In genomic region chr3:115675546-115676535, GRCm38 (mm10) we compare ENCODE assay signal across 23 mouse cellular contexts. TPM values are rescaled to one million over a fixed set of nuclear protein-coding genes. Genes with fewer than 3 reads are reported as not detected.
DNase-seq lines count a peak whose midpoint lies in the region; ATAC-seq and TF ChIP-seq lines count a peak whose summit lies in the region.
"Had no signal": no experiment of that assay in that cellular context is flagged by ENCODE, and none has a peak within 500 bp of the region (broad histone marks: within the 10 kb centered on the region; RNA-seq: fewer than 3 reads in every experiment).

No protein-coding gene starts in this region.

- peak; percentile 30 for DNase-seq in CH12.LX (ENCODE audit: extremely low read depth)
- DNase-seq in induced T-regulatory cell, adult 2 months (ENCODE audit: low read depth) = peak; percentile 81
- peak; percentile 44 for DNase-seq in telencephalon, adult 2 months (ENCODE audit: low read depth, low spot score)
- DNase-seq in liver = no peak
- DNase-seq in layer of hippocampus, adult 11-12 months (ENCODE audit: low spot score) = no peak
- DNase-seq: adrenal gland, adult 2 months; cerebellum, postnatal 10 days; heart, postnatal 14 days; kidney, adult 9 months; kidney, postnatal 4 days; layer of hippocampus, postnatal 36 days; lung, postnatal 10 days; spleen, adult 18-20 months; thymus, adult 2 months had no signal

- H3K9me3 ChIP-seq in midbrain, embryonic 15.5 days = no peaks in the 10 kb centered on the region
- H3K9me3 ChIP-seq in midbrain, embryonic 13.5 days = no peaks in the 10 kb centered on the region
- no peaks in the 10 kb centered on the region for H3K9me3 ChIP-seq in CH12.LX (replicated peaks; ENCODE audit: low read length)
- H3K9me3 ChIP-seq: embryonic facial prominence, embryonic 12.5 days; forebrain, embryonic 15.5 days; heart, embryonic 12.5 days; hindbrain, embryonic 13.5 days; intestine, embryonic 15.5 days; limb, embryonic 15.5 days had no signal

- in situ Hi-C loops in CH12.LX (cut with MboI; ENCODE audit: low pct_ligation_motif_present, low pct_unique_long_range_greater_than_20kb, low sequenced_read_pairs) = no loop called here

- no peak overlapping the region for H3K27ac ChIP-seq in midbrain, embryonic 15.5 days
- H3K27ac ChIP-seq in midbrain, embryonic 13.5 days = no peak overlapping the region
- no peak overlapping the region for H3K27ac ChIP-seq in CH12.LX (ENCODE audit: insufficient read depth, low read depth)
- H3K27ac ChIP-seq: embryonic facial prominence, embryonic 12.5 days; forebrain, embryonic 15.5 days; hindbrain, embryonic 13.5 days; intestine, embryonic 15.5 days; limb, embryonic 15.5 days had no signal

- TF ChIP-seq POLR2A in CH12.LX (IDR thresholded peaks at IDR 0.05; ENCODE audit: low read depth, low read length) = no peak

- no peak overlapping the region for H3K4me2 ChIP-seq in midbrain, embryonic 15.5 days
- H3K4me2 ChIP-seq in midbrain, embryonic 13.5 days (replicated peaks) = no peak overlapping the region
- no peak overlapping the region for H3K4me2 ChIP-seq in CH12.LX (ENCODE audit: insufficient read depth, low read depth, poor library complexity, severe bottlenecking)
- H3K4me2 ChIP-seq: embryonic facial prominence, embryonic 12.5 days; forebrain, embryonic 15.5 days; heart, embryonic 12.5 days; hindbrain, embryonic 13.5 days; intestine, embryonic 15.5 days; limb, embryonic 15.5 days had no signal

- H3K27me3 ChIP-seq in midbrain, embryonic 15.5 days (replicated peaks) = no peaks in the 10 kb centered on the region
- no peaks in the 10 kb centered on the region for H3K27me3 ChIP-seq in midbrain, embryonic 13.5 days
- H3K27me3 ChIP-seq in CH12.LX (replicated peaks) = no peaks in the 10 kb centered on the region
- H3K27me3 ChIP-seq: embryonic facial prominence, embryonic 12.5 days; forebrain, embryonic 15.5 days; heart, embryonic 12.5 days; hindbrain, embryonic 13.5 days; intestine, embryonic 15.5 days; limb, embryonic 15.5 days had no signal

- dilution Hi-C loops in CH12.LX (cut with MboI; ENCODE audit: extremely low pct_ligation_motif_present, extremely low pct_unique_long_range_greater_than_20kb, low sequenced_read_pairs) = no loop called here

- no peak for TF ChIP-seq RAD21 in CH12.LX (IDR thresholded peaks at IDR 0.05; ENCODE audit: low read depth, low read length)

- no peak for TF ChIP-seq CTCF in CH12.LX (conservative IDR thresholded peaks at IDR 0.05 in 1 of 2, IDR thresholded peaks at IDR 0.05 in 1 of 2; ENCODE audit: low read depth in 2 of 2, low read length in 2 of 2)

- H3K79me2 ChIP-seq in CH12.LX (replicated peaks; ENCODE audit: control insufficient read depth, extremely low read depth, insufficient read depth, poor library complexity, severe bottlenecking) = 0 out of 2 replicates have a peak, but pooled peaks cover 2% of the 10 kb centered on the region

- H3K9ac ChIP-seq in midbrain, embryonic 15.5 days = no peak overlapping the region
- H3K9ac ChIP-seq in midbrain, embryonic 13.5 days (replicated peaks) = no peak overlapping the region
- H3K9ac ChIP-seq in CH12.LX (ENCODE audit: insufficient read depth, low read depth) = no peak overlapping the region
- H3K9ac ChIP-seq: embryonic facial prominence, embryonic 12.5 days; forebrain, embryonic 15.5 days; heart, embryonic 12.5 days; hindbrain, embryonic 13.5 days; intestine, embryonic 15.5 days; limb, embryonic 15.5 days had no signal

- TF ChIP-seq EP300 in CH12.LX (IDR thresholded peaks at IDR 0.05; ENCODE audit: low read length) = no peak

- peak; percentile 65; the same call in 1 of the 2 replicates for ATAC-seq in midbrain, embryonic 15.5 days (replicated peaks)
- ATAC-seq in midbrain, embryonic 13.5 days = no peak
- ATAC-seq: forebrain, embryonic 15.5 days; intestine, embryonic 15.5 days had no signal

- no peaks in the 10 kb centered on the region for H3K36me3 ChIP-seq in midbrain, embryonic 15.5 days (replicated peaks)
- no peaks in the 10 kb centered on the region for H3K36me3 ChIP-seq in midbrain, embryonic 13.5 days
- H3K36me3 ChIP-seq in CH12.LX (replicated peaks in 1 of 2; ENCODE audit: control insufficient read depth in 1 of 2, insufficient read depth in 1 of 2, low read length in 1 of 2) = no peaks in the 10 kb centered on the region
- H3K36me3 ChIP-seq: embryonic facial prominence, embryonic 12.5 days; forebrain, embryonic 15.5 days; heart, embryonic 12.5 days; hindbrain, embryonic 13.5 days; intestine, embryonic 15.5 days; limb, embryonic 15.5 days had no signal

- H3K4me1 ChIP-seq in midbrain, embryonic 15.5 days = no peaks in the 10 kb centered on the region
- H3K4me1 ChIP-seq in midbrain, embryonic 13.5 days (replicated peaks) = 0 out of 2 replicates have a peak, but pooled peaks cover 3% of the 10 kb centered on the region
- H3K4me1 ChIP-seq in CH12.LX (ENCODE audit: control insufficient read depth in 1 of 2, insufficient read depth in 2 of 2) = peaks cover 4 to 28% of the 10 kb centered on the region in 2 experiments; a peak in 3 of 4 replicates
- H3K4me1 ChIP-seq: forebrain, embryonic 15.5 days; hindbrain, embryonic 13.5 days; intestine, embryonic 15.5 days had no signal

- 67% methylated on average over 6 of the region's 6 CpGs for whole genome bisulfite sequencing in midbrain, embryonic 15.5 days
- 80% methylated on average over 6 of the region's 6 CpGs for WGBS in midbrain, embryonic 13.5 days

- no peak overlapping the region for H3K4me3 ChIP-seq in midbrain, embryonic 15.5 days
- no peak overlapping the region for H3K4me3 ChIP-seq in midbrain, embryonic 13.5 days (replicated peaks)
- H3K4me3 ChIP-seq in CH12.LX (replicated peaks in 1 of 3; ENCODE audit: low read depth in 2 of 3, low read length in 2 of 3, poor library complexity in 1 of 3) = no peak overlapping the region
- H3K4me3 ChIP-seq: embryonic facial prominence, embryonic 12.5 days; erythroblast, embryonic 14.5 days; forebrain, embryonic 15.5 days; heart, embryonic 12.5 days; hindbrain, embryonic 13.5 days; intestine, embryonic 15.5 days; limb, embryonic 15.5 days had no signal

TF ChIP-seq in CH12.LX, 34 proteins besides CTCF, POLR2A, EP300 and RAD21:
- TF ChIP-seq JUND (conservative IDR thresholded peaks at IDR 0.05; ENCODE audit: low read depth, low read length) (peak; percentile 92), IRF4 (IDR thresholded peaks at IDR 0.05; ENCODE audit: low read depth, low read length) (peak; percentile 91), JUN (IDR thresholded peaks at IDR 0.05; ENCODE audit: insufficient read depth, low read depth, low read length) (peak; percentile 74), MEF2A (IDR thresholded peaks at IDR 0.05; ENCODE audit: borderline replicate concordance, low read depth, low read length) (no peak)

RNA-seq across cellular contexts. Expression of gene S1pr1, which starts 39.0 kb away (rescaled TPM):
- polyA plus RNA-seq in midbrain, embryonic 15.5 days (2015; fragmentation: Nextera tagmentation; extraction: Ambion mirVana) = 27.7 TPM in 2 replicates
- polyA plus RNA-seq in midbrain, embryonic 13.5 days (2015; fragmentation: Nextera tagmentation; extraction: Ambion mirVana) = 25.0 and 30.5 TPM in 2 replicates
- total RNA-seq in CH12.LX (2012; rRNA removed) (1.4 and 1.8 TPM in 2 replicates), CH12.LX (2014; rRNA removed) (4.1 and 4.6 TPM in 2 replicates)
- 6.1 and 7.1 TPM in 2 replicates for polyA plus RNA-seq in CH12.LX (2012; ENCODE audit: insufficient read length, low read depth)
- polyA plus RNA-seq: erythroblast, embryonic 14.5 days had no signal

Comparison
In these comparisons a context has a peak if more than half of its experiments do, and no peak if none do; other contexts are left out.
1. DNase-seq: peak in CH12.LX (single experiment), induced T-regulatory cell, adult 2 months (single experiment) and telencephalon, adult 2 months (single experiment); none in liver (single experiment) and layer of hippocampus, adult 11-12 months (single experiment).